Mouse (Mus musculus) mammary gland, adult 2 months (tissue): ENCODE data around the gene Dsp. TPM values are rescaled to one million over a fixed set of nuclear protein-coding genes. Genes with fewer than 3 reads are reported as not detected.

Experiments used
- polyA plus RNA-seq: library from polyadenylated mRNA; depleted of rRNA; stranded (reverse); fragments of >200 nt; gene quantifications from 2 replicates; pipeline ENCODE4 v1.2.3, GENCODE M21; 2012; ENCODE audit warnings: low replicate concordance; rRNA removed

Gene Dsp
- polyA plus RNA-seq: 3.1 and 5.4 TPM in 2 replicates

GRCm38 (mm10) chr13:38151069-38151588 lies at the start of gene Dsp:
Dsp (plus strand) TSS chr13:38151294.

GRCm38 (mm10) chr13:38204702-38205482 lies 53.8 kb downstream of the Dsp start, which contains the start of gene Snrnp48:
Snrnp48 (plus strand) TSS chr13:38204938.

Other genes with a start within 250 kb of the Dsp start
- gene Ssr1, start 157.1 kb upstream of the Dsp start, polyA plus RNA-seq: 4.4 and 14.1 TPM in 2 replicates
- gene Riok1, start 114.3 kb upstream of the Dsp start, polyA plus RNA-seq: 17.0 and 18.8 TPM in 2 replicates
- 0.13 and 0.20 TPM in 2 replicates for gene Cage1, start 114.2 kb upstream of the Dsp start, polyA plus RNA-seq
- 21.5 and 32.2 TPM in 2 replicates for gene Snrnp48, start 53.6 kb downstream of the Dsp start, polyA plus RNA-seq
- gene Bmp6, start 193.8 kb downstream of the Dsp start, polyA plus RNA-seq: 12.7 and 13.8 TPM in 2 replicates